Mouse (Mus musculus) megakaryocyte-erythroid progenitor cell, adult 5-6 weeks (primary cell): ENCODE data around the gene D630003M21Rik. TPM values are rescaled to one million over a fixed set of nuclear protein-coding genes. Genes with fewer than 3 reads are reported as not detected.

Source experiments
- ATAC-seq: replicated peaks from 2 replicates; pipeline ENCODE4 v1.8.0; 2016; ENCODE audit warnings: mild to moderate bottlenecking, inconsistent platforms; ENCODE audit not compliant: severe bottlenecking, poor library complexity, low FRiP score, low TSS enrichment
- total RNA-seq, 2 experiments: library from RNA; stranded (forward) in 1 of 2; stranded (reverse) in 1 of 2; fragments of 200-1000, 215-1000 nt in 1 of 2; fragments of >200 nt in 1 of 2; fragmentation: Nextera tagmentation in 1 of 2; gene quantifications; 2 replicates each; pipeline ENCODE4 v1.2.3; 2014 to 2017

The D630003M21Rik gene
- not detected in 2 replicates for total RNA-seq (2014; fragmentation: Nextera tagmentation)
- not detected in 2 replicates for total RNA-seq (2017)

DNA sequence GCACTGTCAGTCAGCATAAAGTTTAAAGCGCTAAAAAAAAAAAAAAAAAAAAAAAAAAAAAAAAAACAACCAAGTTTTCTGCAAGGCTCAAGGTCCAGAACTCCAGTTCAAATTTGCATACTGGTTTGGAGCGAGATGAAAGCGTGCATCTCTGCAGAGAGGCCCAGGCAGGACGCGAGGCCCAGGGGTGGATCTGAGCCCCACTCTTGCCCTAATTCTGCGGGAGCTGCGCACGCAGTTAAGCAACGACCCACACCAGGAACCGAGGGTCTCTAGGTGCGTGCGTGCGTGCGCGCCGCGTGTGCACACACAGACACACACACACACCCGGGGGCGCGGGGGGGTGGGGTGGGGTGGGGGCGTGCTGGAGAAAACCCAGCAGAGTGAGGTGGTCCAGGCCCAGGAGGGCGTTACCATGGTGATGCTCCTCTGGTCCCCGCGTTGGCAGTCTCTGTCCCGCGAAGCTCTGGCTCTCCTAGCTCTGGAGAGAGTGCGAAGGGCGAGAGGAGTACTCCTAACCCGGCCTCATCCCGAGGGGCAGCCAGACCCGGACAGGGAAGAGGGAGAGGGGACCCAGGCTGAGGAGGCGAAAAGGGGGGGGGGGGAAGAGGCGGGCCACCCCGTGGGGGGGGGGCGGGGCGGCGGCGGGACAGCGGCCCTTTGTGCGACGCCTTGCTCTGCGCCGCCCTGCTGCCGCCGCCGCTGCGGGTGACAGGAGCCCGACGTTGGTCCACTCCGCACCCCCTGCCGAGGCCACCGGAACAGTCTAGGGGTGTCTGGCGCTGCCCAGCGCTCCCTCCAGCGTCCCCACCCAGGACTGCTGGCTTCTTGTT is at the start of gene D630003M21Rik:
Gene D630003M21Rik, minus strand, starts transcription at position 553 of the 833 bp plus-strand sequence.
- no peak for ATAC-seq

DNA sequence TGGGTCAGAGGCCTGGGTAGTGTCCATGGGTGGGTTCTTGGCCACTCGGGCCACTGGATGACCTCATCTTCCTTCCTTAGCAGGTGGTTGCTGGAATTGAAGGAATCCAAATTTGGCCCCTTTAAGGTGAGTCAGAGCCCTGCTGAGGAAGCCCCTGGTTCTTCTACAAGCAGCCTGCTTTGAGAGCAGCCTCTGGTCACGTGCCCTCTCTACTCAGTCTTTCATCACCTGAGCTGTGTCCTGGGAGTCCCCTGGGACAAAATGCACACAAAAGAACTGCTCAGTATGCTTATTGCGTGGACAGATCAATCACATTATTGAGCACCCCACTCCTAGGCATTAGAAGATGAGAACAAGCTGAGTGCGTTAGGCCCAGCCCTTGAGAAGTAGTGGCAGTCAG is 47.9 kb upstream of the D630003M21Rik start:
- ATAC-seq: no peak

DNA sequence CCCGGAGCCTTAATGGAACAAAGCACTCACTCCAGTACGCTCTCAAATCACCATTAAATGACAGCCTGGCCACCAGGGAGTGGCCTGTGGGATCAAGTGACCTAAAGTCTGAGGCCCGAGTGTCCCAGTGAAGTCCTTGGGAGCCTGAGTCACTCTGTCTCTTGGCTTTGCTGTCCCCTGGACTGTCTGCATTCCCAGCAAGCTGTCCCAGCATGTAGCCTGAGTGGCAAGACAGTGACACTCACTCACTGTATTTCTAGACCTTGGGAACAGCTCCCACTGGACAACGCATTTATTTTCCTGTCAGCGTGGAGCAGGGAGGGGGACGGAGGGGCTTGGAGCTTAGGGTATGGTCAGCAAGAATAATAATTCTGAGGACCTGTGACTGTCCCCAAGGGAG is 47.4 kb upstream of the D630003M21Rik start:
- ATAC-seq: no peak

DNA sequence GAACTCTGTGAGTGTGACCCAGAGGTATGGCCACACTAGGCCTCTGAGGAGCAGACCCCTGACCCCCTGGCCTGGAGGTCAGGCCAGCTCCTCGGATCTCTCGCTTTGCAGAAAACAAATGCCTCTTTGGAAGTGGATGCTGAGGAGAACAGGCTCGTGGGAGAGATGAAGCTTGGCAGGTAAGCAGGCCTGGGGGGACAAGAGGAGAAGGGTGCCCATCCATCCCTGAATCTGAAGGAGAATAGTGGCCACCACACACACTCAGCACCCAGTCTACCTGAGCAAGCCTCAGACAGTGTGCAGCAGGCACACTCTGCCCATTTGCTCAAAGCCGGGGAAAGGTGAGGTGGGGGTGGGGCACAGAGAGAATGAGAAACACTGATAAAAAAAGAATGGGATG is 46.8 kb upstream of the D630003M21Rik start:
- ATAC-seq: no peak

DNA sequence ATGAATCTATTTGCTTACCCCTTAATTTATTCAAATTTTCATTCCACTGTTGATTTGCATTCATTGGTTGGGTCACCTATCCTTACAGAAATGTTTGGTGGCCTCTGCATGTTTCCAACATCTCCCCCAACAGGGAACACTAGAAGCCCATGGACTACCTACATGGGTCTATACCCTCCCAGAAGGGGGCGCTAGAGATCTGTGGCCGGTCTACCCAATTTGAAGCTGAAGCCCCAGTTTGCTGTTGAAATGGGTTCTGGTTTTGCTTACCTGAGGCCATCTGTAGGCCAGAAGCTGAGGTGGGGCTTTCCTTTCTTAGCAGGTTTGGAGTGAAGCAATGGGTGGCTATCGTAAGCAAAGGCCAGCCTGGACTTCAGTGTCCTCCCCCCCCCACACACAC is 46.3 kb upstream of the D630003M21Rik start:
- ATAC-seq: no peak

DNA sequence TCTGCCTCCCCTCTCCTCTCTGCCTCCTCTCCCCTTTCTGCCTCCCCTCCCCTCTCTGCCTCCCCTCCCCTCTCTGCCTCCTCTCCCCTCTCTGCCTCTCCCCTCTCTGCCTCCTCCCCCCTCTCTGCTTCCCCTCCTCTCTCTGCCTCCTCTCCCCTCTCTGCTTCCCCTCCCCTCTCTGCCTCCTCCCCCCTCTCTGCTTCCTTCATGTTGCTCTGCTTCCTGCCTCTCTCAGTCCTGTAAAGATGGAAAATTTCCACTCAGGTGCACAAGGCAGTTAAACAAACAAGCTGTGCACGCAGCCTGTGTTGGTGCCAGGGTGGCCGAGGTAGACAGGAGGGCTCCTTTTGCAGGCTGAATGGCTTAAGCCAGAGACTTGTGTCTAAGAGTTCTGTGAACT is 44.6 kb upstream of the D630003M21Rik start:
- no peak for ATAC-seq

DNA sequence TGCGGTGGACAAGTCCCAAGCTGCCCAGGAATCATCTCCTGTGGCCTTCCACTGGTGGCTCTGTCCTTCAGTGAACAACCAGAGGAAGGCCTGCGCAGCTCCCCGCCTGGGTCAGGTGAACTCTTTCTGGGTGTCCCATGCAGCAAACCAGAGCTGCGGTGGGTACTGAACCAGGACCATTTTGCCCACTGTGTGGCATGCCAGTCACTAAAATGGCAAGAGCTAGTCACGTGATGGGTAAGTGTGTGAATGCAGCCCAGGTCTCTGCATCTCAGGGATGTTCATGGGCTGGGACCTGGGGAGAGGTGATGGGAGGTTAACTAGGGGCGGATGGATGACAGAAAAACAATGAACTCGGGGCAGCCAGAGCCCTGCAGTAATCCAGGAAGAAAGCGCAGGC is 41.0 kb upstream of the D630003M21Rik start:
- no peak for ATAC-seq

DNA sequence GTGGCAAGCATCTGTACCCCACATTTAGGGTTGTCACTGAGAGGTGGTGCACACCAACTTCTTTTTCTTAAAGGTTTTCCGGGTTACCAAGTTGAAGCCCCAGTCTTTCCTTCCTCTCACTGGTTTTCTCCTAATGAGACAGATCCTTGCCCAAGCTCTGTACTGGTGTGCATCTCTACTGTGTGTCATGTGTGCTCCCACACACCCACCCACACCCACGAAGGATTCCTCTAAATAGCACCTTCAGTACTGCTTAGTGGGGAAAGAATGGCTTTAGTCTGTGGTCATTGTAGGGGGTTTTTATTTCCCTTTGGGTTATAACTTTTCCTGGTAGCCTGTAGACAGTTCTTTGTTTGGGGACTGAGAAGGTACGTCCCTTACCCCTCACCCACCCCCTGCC is 35.9 kb upstream of the D630003M21Rik start:
- ATAC-seq: no peak

DNA sequence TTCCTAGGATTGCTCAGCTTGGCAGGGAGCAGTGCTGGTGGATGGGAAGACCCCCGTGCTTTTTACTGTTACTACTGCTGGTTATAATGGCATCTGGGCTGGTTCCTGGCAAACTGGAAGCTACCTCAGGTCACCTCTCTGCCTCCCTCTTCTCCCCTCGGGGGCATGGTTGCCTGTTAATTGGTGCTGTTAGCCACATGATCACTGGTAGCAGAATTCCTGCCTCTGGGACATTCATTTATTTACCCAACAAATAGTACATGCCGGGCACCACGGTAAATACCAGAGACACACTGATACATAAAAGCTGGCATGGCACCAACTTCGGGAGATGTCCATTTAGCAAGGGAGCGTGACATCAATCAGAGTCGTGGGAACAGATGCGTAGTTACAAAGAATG is 30.5 kb upstream of the D630003M21Rik start:
- no peak for ATAC-seq

DNA sequence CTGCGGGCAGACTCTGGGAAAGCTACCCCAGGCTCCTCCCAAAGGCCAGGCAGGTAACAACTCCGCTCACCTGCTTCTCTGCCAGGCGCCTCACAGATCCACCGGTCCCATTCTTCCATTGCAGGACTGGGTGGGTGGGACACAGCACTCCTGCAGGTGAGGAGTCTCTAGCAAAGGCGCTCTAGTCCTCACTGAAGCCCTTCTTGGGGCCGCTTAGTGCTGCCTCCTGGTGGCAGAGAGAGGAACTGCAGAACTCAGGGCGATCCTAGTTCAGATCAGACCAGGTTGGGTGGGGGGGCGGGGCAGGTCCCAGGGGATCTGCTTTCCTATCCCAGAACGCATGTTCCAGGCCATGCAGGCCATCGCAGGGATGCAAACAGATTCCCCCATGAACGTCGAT is 29.8 kb upstream of the D630003M21Rik start:
- ATAC-seq: peak; percentile 78

DNA sequence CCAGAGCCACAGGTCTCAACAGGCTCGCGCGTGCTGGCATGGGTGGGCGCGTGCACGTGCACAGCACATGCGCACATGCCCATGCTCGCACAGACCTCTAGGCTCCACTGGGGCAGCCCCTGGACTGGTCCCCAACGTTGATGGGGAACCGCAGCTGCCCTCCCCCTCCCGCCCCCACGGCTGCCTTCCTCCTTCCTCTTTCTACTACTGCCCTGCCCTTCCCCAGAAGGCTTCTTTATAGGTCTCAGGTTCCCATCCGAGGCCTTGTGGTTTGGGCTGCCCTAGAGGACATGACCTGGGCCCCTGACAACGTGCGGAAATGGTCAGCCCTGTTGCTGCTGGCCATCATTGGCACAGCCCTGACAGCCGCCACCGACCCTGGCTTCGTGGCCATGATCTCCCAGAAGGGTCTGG is 29.0 kb upstream of the D630003M21Rik start, which contains the start of gene Bpi:
Gene Bpi, plus strand, starts transcription at position 90 of the 414 bp plus-strand sequence.
- ATAC-seq: no peak

DNA sequence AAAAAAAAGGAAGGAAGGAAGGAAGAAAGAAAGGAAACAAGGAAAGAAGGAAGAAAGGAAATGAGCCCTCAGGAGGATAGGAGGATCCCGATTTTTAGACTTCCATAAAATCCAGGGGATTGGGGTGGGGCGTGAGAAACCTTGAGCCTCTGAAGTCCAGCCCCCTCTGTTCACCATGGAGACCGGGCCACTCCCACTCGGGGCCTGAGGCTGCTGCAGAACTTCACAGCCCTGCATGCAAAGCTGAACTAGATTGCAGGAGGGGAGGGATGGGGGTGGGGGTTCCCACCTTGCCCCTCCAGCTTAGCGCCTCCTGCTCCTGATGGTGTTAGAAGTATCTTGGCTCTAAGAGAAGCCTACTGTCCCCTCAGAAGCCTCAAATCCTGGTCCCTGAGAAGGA is 27.9 kb upstream of the D630003M21Rik start:
- no peak for ATAC-seq

DNA sequence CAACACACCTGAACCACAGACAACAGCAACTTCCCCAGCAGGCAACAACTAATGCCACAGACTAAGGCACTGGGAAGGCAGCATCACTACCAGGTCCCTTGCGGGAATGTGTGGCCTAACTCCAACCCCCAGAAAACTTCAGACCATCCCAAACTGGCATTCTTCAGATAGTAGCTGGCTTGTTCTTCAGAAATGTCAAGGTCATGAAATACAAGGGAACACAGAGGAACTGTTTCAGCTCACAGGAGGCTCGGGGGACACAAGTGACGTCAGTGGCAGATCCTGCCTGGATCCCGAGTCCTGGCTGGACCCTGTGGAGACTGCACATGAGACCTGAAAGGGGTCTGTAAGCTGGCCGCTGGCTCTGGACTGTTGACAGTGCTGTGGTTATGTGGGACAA is 24.8 kb upstream of the D630003M21Rik start:
- ATAC-seq: no peak

DNA sequence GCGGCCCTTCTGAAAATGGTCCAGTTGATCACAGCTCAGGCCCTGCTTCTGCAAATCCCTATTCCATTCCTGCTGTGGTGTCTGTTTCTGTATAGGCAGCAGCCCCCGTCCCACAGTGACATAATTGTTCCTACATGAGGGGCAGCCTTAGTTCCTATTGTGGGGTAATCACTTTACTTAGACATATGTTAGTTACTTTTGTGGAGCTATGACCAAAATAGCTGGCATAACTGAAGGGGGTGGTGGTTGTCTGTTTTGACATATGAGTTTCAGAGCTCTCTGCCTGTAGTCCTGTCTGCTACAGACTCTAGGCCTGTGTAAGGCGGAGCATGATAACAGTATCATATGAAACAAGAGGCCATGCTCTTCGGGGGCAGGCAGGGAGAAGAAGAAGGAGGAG is 21.5 kb upstream of the D630003M21Rik start:
- ATAC-seq: no peak

DNA sequence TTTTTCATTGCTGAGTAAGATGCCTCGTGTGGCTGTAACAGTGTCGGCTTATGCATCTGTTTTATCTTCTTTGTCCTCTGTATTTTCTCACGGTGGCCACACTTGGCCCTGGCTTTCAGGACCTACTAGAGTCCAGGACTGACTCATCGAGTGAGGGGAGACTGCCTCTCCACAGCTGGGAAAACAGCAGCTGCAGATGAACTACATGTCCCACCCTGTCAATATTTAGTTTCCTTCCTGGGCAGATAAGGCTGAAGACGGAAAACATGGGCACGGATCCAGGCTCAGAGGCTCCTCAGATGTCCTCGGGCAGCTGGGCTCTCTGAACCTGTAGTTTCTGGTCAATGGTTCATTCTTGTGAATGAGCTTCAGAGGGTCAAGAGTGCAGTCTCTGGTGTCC is 19.3 kb upstream of the D630003M21Rik start:
- no peak; the same call in 1 of the 2 replicates for ATAC-seq

DNA sequence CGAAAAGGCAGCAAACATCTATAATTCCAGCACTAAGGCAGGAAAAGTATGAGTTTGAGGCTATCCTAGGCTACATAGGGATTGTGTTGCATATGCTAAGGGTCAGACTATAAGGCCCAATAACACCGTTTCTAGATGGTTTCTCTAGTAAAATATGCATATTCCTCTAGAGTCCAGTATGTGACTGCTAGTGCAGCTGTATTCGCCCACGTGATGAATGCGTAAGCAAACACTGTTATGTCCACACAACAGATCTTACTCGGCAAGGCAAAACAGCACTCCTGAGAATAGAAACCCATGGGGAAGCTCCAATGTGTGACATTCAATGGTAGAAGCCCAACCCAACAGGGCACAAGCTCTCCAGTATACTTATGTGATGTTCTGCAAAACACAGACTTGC is 18.8 kb upstream of the D630003M21Rik start:
- no peak for ATAC-seq

DNA sequence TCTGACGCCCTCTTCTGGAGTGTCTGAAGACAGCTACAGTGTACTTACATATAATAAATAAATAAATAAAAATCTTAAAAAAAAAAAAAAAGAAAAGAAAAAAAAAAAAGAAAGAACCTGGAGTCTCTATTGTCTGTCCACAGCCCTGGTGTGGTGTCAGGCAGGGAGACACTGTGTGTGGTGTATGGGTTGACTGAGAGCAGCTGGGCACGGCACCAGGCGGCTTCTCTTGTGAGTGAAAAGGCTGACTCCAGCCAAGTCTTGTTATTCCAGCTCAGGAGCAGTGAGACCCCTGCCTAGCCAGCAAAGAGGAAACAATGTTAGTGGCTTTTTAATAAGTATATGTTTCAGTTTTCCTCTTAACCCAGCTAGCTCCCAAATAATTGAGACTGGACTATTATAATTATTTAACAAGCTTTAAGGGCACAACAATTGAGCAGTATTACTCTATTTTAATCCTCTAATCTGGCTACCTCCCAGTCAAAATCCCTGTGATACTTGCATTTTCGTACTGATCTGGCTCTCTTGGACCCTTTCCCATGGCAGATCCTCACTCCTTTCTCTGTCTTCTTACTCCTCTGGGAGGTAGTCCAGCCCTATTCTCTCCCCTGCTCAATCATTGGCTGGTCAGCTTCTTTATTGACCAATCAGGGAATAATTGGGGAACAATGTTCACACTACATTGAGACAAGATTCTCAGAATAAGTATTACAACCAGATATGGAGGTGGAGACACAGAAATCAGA is 16.2 kb upstream of the D630003M21Rik start:
- ATAC-seq: no peak

DNA sequence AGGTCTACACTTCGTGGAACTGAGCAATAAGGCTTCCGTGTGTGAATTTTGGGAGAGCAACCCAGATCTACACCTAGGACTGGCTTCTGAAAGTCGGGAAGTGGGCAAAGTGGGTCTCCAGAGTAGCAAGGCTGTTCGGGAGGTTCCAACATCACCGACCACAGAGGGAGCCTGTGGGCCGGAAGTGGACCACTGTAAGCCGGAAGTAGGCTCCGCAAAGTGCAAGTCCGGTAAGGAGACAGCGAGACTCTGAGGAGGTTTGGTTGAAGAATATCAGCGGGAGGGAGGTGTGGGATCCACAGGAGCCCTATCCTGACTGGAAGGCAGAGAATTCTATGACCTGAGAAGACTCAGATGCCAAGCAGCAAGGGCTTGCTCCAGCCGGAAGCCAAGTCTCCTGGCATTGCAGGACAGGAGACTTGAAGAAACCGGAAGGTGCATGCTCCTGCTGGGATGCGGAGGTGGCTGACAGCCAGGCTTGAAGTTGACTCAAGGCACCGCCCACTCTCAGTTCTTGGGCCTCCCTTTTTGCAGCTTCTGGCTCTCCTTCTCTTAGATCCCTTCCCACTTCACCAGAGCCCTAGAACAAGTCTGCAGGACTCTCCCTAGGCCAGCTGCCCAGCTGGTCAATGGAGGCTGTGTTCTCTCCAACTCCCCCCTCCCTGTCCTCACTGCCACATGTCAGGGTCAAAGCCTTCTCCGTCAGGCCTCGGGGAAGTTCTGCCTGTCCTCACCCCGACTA is 14.3 kb upstream of the D630003M21Rik start:
- ATAC-seq: no peak

DNA sequence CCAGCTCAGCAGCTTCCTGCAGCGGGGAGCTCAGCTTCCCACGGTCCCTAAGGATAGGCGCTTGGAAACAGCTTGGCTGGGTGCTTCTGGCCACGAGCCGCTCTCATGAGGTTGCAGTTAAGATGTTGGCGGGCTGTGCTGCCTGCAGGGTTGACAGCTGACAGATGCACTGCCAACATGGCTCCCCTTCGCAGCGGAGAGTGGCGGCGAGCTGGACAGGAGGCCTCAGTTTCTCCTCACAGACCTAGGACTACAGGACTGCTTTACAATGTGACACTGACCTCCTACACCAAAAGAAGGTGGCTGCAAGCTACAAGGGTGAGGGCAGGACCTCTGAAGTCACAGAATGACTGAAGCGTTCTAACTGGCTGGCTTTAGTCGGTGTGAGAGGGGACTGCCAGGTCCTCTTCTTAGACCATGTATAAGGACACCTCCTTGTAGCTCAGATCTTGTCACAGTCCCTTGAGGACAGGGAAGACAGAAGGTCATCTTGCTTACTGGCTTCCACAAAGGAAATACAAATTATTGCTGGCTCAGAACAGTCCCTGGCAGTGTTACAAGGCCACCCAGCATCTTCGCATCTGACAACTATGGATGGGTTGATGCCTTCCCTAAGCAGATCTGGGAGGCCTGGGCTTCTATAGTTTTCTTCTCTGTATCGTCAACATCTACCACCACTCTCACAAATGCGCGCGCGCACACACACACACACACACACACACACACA is 13.3 kb upstream of the D630003M21Rik start:
- no peak for ATAC-seq
